In genomic region chr8:45975837-45976468, GRCm38 (mm10) we compare ENCODE assay signal across 8 mouse cellular contexts. TPM values are rescaled to one million over a fixed set of nuclear protein-coding genes. Genes with fewer than 3 reads are reported as not detected.
DNase-seq lines count a peak whose midpoint lies in the region; ATAC-seq and TF ChIP-seq lines count a peak whose summit lies in the region.

No protein-coding gene starts in this region.

- peak overlapping the region; percentile 68 for H3K4me2 ChIP-seq in embryonic facial prominence, embryonic 14.5 days (ENCODE audit: low read depth, low read length)
- peak overlapping the region; percentile 85 for H3K4me2 ChIP-seq in intestine, postnatal 0 days (replicated peaks; ENCODE audit: low read depth)
- peak overlapping the region; percentile 68 for H3K4me2 ChIP-seq in neural tube, embryonic 12.5 days (replicated peaks)

- H3K4me3 ChIP-seq in lung, adult 2 months (replicated peaks; ENCODE audit: extremely low read depth, low read depth, low read length), result peak overlapping the region; percentile 89
- H3K4me3 ChIP-seq in embryonic facial prominence, embryonic 14.5 days (ENCODE audit: low read depth, low read length), result peak overlapping the region; percentile 67
- H3K4me3 ChIP-seq in intestine, postnatal 0 days (ENCODE audit: low read depth, low read length), result peak overlapping the region; percentile 77
- H3K4me3 ChIP-seq in neural tube, embryonic 12.5 days, result peak overlapping the region; percentile 59

- intact Hi-C loops in gastrocnemius, postnatal 36 days (cut with DNase I), result no loop called here

- ATAC-seq in embryonic facial prominence, embryonic 14.5 days (ENCODE audit: low read depth), result no peak
- ATAC-seq in intestine, postnatal 0 days, result no peak
- peak; percentile 19 for ATAC-seq in neural tube, embryonic 12.5 days (ENCODE audit: low FRiP score, low read depth)

- no peak for DNase-seq in lung, adult 2 months
- no peak for DNase-seq in lung, postnatal 25 days (ENCODE audit: low spot score)
- peak; percentile 46 for DNase-seq in embryonic facial prominence, embryonic 14.5 days (ENCODE audit: low spot score)
- DNase-seq in gastrocnemius, postnatal 36 days, result no peak
- DNase-seq in layer of hippocampus, postnatal 36 days, result no peak
- no peak for DNase-seq in adrenal gland, adult 2 months

- peak overlapping the region; percentile 90 for H3K27ac ChIP-seq in embryonic facial prominence, embryonic 14.5 days (replicated peaks; ENCODE audit: low read depth, low read length)
- peak overlapping the region; percentile 60 for H3K27ac ChIP-seq in intestine, postnatal 0 days (ENCODE audit: low read depth, low read length)
- no peak overlapping the region for H3K27ac ChIP-seq in neural tube, embryonic 12.5 days

- no peak for TF ChIP-seq POLR2A in lung, adult 2 months (IDR thresholded peaks at IDR 0.05; ENCODE audit: borderline replicate concordance, extremely low read depth, low read depth, low read length)

- peak overlapping the region; percentile 81 for H3K9ac ChIP-seq in embryonic facial prominence, embryonic 14.5 days (ENCODE audit: low read depth, low read length)
- H3K9ac ChIP-seq in intestine, postnatal 0 days (ENCODE audit: low read depth, low read length), result peak overlapping the region; percentile 52
- H3K9ac ChIP-seq in neural tube, embryonic 12.5 days, result peak overlapping the region; percentile 41

- peaks cover 12% of the 10 kb centered on the region for H3K36me3 ChIP-seq in embryonic facial prominence, embryonic 14.5 days (ENCODE audit: control insufficient read depth, insufficient read depth, low read length)
- peaks cover 4% of the 10 kb centered on the region; the same call in 1 of the 2 replicates for H3K36me3 ChIP-seq in intestine, postnatal 0 days (ENCODE audit: control insufficient read depth, insufficient read depth)
- H3K36me3 ChIP-seq in neural tube, embryonic 12.5 days, result peaks cover 9% of the 10 kb centered on the region; the same call in 1 of the 2 replicates

- H3K4me1 ChIP-seq in lung, adult 2 months (ENCODE audit: control insufficient read depth, insufficient read depth, low read length), result no peaks in the 10 kb centered on the region
- peaks cover 13% of the 10 kb centered on the region for H3K4me1 ChIP-seq in embryonic facial prominence, embryonic 14.5 days (ENCODE audit: control insufficient read depth, insufficient read depth, low read length)
- peaks cover 10% of the 10 kb centered on the region for H3K4me1 ChIP-seq in intestine, postnatal 0 days (replicated peaks; ENCODE audit: control insufficient read depth, insufficient read depth, low read length)
- H3K4me1 ChIP-seq in neural tube, embryonic 12.5 days, result peaks cover 10% of the 10 kb centered on the region

- H3K27me3 ChIP-seq in embryonic facial prominence, embryonic 14.5 days (replicated peaks; ENCODE audit: control insufficient read depth, insufficient read depth, low read length), result no peaks in the 10 kb centered on the region
- H3K27me3 ChIP-seq in intestine, postnatal 0 days (replicated peaks; ENCODE audit: control insufficient read depth, insufficient read depth, low read length), result no peaks in the 10 kb centered on the region
- H3K27me3 ChIP-seq in neural tube, embryonic 12.5 days (replicated peaks), result no peaks in the 10 kb centered on the region

- 33% methylated on average over 11 of the region's 11 CpGs for WGBS in lung, adult 2 months
- 52% methylated on average over 11 of the region's 11 CpGs for WGBS in embryonic facial prominence, embryonic 14.5 days
- WGBS in intestine, postnatal 0 days, result 48% methylated on average over 11 of the region's 11 CpGs
- WGBS in neural tube, embryonic 12.5 days, result 77% methylated on average over 11 of the region's 11 CpGs

- H3K9me3 ChIP-seq in embryonic facial prominence, embryonic 14.5 days (ENCODE audit: control insufficient read depth, low read length), result peaks cover 2% of the 10 kb centered on the region
- 0 out of 2 replicates have a peak, but pooled peaks cover 3% of the 10 kb centered on the region for H3K9me3 ChIP-seq in intestine, postnatal 0 days (ENCODE audit: control insufficient read depth)
- no peaks in the 10 kb centered on the region for H3K9me3 ChIP-seq in neural tube, embryonic 12.5 days

- TF ChIP-seq CTCF in lung, adult 2 months (IDR thresholded peaks at IDR 0.05; ENCODE audit: insufficient read depth, low read length), result no peak
- no peak for TF ChIP-seq CTCF in intestine, postnatal 0 days (IDR thresholded peaks at IDR 0.05; ENCODE audit: low read depth)

RNA-seq across cellular contexts. Expression of gene Ufsp2, which starts 0.6 kb away (rescaled TPM):
- polyA plus RNA-seq in lung, adult 2 months (2012; rRNA removed), result 7.6 and 15.5 TPM in 2 replicates
- polyA plus RNA-seq in embryonic facial prominence, embryonic 14.5 days (2014; fragmentation: Nextera tagmentation; extraction: Ambion mirVana), result 80.6 and 84.1 TPM in 2 replicates
- polyA plus RNA-seq in intestine, postnatal 0 days (2015; fragmentation: Nextera tagmentation; extraction: Ambion mirVana), result 94.2 and 97.2 TPM in 2 replicates
- 55.8 and 61.4 TPM in 2 replicates for polyA plus RNA-seq in neural tube, embryonic 12.5 days (2016; fragmentation: Nextera tagmentation; extraction: Ambion mirVana)
- 10 to 100 TPM; 34.8 to 39.5 TPM for total RNA-seq in gastrocnemius, postnatal 36 days (2021)
- 10 to 100 TPM; 48.8 to 49.1 TPM for total RNA-seq in layer of hippocampus, postnatal 36 days (2021)
- 10 to 100 TPM; 56.5 to 56.6 TPM for total RNA-seq in adrenal gland, adult 2 months (2021)
- 3.2 and 6.2 TPM in 2 replicates for polyA plus RNA-seq in adrenal gland, adult 2 months (2012; rRNA removed)

RNA-seq across cellular contexts. Expression of gene 1700029J07Rik, which starts 0.9 kb away (rescaled TPM):
- polyA plus RNA-seq in lung, adult 2 months (2012; rRNA removed), result 1.1 and 1.2 TPM in 2 replicates
- 4.6 and 4.8 TPM in 2 replicates for polyA plus RNA-seq in embryonic facial prominence, embryonic 14.5 days (2014; fragmentation: Nextera tagmentation; extraction: Ambion mirVana)
- polyA plus RNA-seq in intestine, postnatal 0 days (2015; fragmentation: Nextera tagmentation; extraction: Ambion mirVana), result 0.31 and 0.70 TPM in 2 replicates
- 3.3 and 3.7 TPM in 2 replicates for polyA plus RNA-seq in neural tube, embryonic 12.5 days (2016; fragmentation: Nextera tagmentation; extraction: Ambion mirVana)
- total RNA-seq in gastrocnemius, postnatal 36 days (2021), result under 1 TPM; 0.27 to 0.31 TPM
- 1 to 10 TPM; 2.6 to 3.8 TPM for total RNA-seq in layer of hippocampus, postnatal 36 days (2021)
- total RNA-seq in adrenal gland, adult 2 months (2021), result 1 to 10 TPM; 1.7 to 3.0 TPM
- polyA plus RNA-seq in adrenal gland, adult 2 months (2012; rRNA removed), result 0.57 and 0.60 TPM in 2 replicates

RNA-seq across cellular contexts. Expression of gene Lrp2bp, which starts 23.1 kb away (rescaled TPM):
- polyA plus RNA-seq in lung, adult 2 months (2012; rRNA removed), result 0.35 and 0.45 TPM in 2 replicates
- polyA plus RNA-seq in embryonic facial prominence, embryonic 14.5 days (2014; fragmentation: Nextera tagmentation; extraction: Ambion mirVana), result 0.35 and 1.1 TPM in 2 replicates
- polyA plus RNA-seq in intestine, postnatal 0 days (2015; fragmentation: Nextera tagmentation; extraction: Ambion mirVana), result 0.44 and 0.54 TPM in 2 replicates
- 0.09 and 0.31 TPM in 2 replicates for polyA plus RNA-seq in neural tube, embryonic 12.5 days (2016; fragmentation: Nextera tagmentation; extraction: Ambion mirVana)
- 1 to 10 TPM in 1 of 2 experiments, under 1 TPM in 1; 0.94 to 2.9 TPM for total RNA-seq in gastrocnemius, postnatal 36 days (2021)
- total RNA-seq in layer of hippocampus, postnatal 36 days (2021), result under 1 TPM; 0.42 to 0.53 TPM
- total RNA-seq in adrenal gland, adult 2 months (2021), result under 1 TPM; 0.35 to 0.41 TPM
- polyA plus RNA-seq in adrenal gland, adult 2 months (2012; rRNA removed), result not detected in 2 replicates

RNA-seq across cellular contexts. Expression of gene Ankrd37, which starts 29.6 kb away (rescaled TPM):
- 2.6 and 3.9 TPM in 2 replicates for polyA plus RNA-seq in lung, adult 2 months (2012; rRNA removed)
- polyA plus RNA-seq in embryonic facial prominence, embryonic 14.5 days (2014; fragmentation: Nextera tagmentation; extraction: Ambion mirVana), result 17.9 and 19.2 TPM in 2 replicates
- 18.0 and 32.7 TPM in 2 replicates for polyA plus RNA-seq in intestine, postnatal 0 days (2015; fragmentation: Nextera tagmentation; extraction: Ambion mirVana)
- 18.5 and 23.5 TPM in 2 replicates for polyA plus RNA-seq in neural tube, embryonic 12.5 days (2016; fragmentation: Nextera tagmentation; extraction: Ambion mirVana)
- total RNA-seq in gastrocnemius, postnatal 36 days (2021), result 1 to 10 TPM; 1.9 to 2.0 TPM
- total RNA-seq in layer of hippocampus, postnatal 36 days (2021), result 1 to 10 TPM; 6.6 to 7.2 TPM
- total RNA-seq in adrenal gland, adult 2 months (2021), result 1 to 10 TPM in 1 of 2 experiments, not detected in 1; 2.0 TPM
- 0.19 and 0.98 TPM in 2 replicates for polyA plus RNA-seq in adrenal gland, adult 2 months (2012; rRNA removed)

RNA-seq across cellular contexts. Expression of gene Ccdc110, which starts 41.5 kb away (rescaled TPM):
- 0.14 TPM in 1 of 2 replicates, not detected in the other for polyA plus RNA-seq in lung, adult 2 months (2012; rRNA removed)
- polyA plus RNA-seq in embryonic facial prominence, embryonic 14.5 days (2014; fragmentation: Nextera tagmentation; extraction: Ambion mirVana), result not detected in 2 replicates
- not detected in 2 replicates for polyA plus RNA-seq in intestine, postnatal 0 days (2015; fragmentation: Nextera tagmentation; extraction: Ambion mirVana)
- polyA plus RNA-seq in neural tube, embryonic 12.5 days (2016; fragmentation: Nextera tagmentation; extraction: Ambion mirVana), result 0.11 TPM in 1 of 2 replicates, not detected in the other
- total RNA-seq in gastrocnemius, postnatal 36 days (2021), result not detected
- total RNA-seq in layer of hippocampus, postnatal 36 days (2021), result under 1 TPM; 0.56 to 0.92 TPM
- not detected for total RNA-seq in adrenal gland, adult 2 months (2021)
- polyA plus RNA-seq in adrenal gland, adult 2 months (2012; rRNA removed), result not detected in 2 replicates
